Comparison of ENCODE assay signal across 8 mouse cellular contexts in genomic region chr4:118259782-118260463, GRCm38 (mm10). TPM values are rescaled to one million over a fixed set of nuclear protein-coding genes. Genes with fewer than 3 reads are reported as not detected.
DNase-seq lines count a peak whose midpoint lies in the region; ATAC-seq and TF ChIP-seq lines count a peak whose summit lies in the region.

No protein-coding gene starts in this region.

- no peak overlapping the region for H3K4me3 ChIP-seq in kidney, adult 2 months (ENCODE audit: insufficient read depth, low read depth, low read length)
- no peak overlapping the region for H3K4me3 ChIP-seq in hindbrain, embryonic 15.5 days
- peak overlapping the region; percentile 52; the same call in 1 of the 2 replicates for H3K4me3 ChIP-seq in midbrain, embryonic 13.5 days (replicated peaks)

- no peak for TF ChIP-seq POLR2A in kidney, adult 2 months (IDR thresholded peaks at IDR 0.05; ENCODE audit: low read depth, low read length)

- no peak for DNase-seq in kidney, adult 2 months
- no peak for DNase-seq in kidney, postnatal 4 days
- peak; percentile 49 for DNase-seq in ZHBTc4 (ENCODE audit: low read depth, low spot score)
- no peak for DNase-seq in spleen, adult 12 weeks (ENCODE audit: low spot score)
- DNase-seq in urinary bladder, postnatal 10 days (ENCODE audit: low spot score): no peak

- H3K4me2 ChIP-seq in hindbrain, embryonic 15.5 days: peak overlapping the region; percentile 83
- peak overlapping the region; percentile 86 for H3K4me2 ChIP-seq in midbrain, embryonic 13.5 days (replicated peaks)

- no peaks in the 10 kb centered on the region for H3K9me3 ChIP-seq in hindbrain, embryonic 15.5 days
- no peaks in the 10 kb centered on the region for H3K9me3 ChIP-seq in midbrain, embryonic 13.5 days

- 67% methylated on average over 8 of the region's 8 CpGs for WGBS in kidney, adult 2 months
- 52% methylated on average over 8 of the region's 8 CpGs for WGBS in hindbrain, embryonic 15.5 days
- 77% methylated on average over 8 of the region's 8 CpGs for WGBS in midbrain, embryonic 13.5 days

- H3K36me3 ChIP-seq in kidney, adult 2 months (ENCODE audit: control insufficient read depth, insufficient read depth, low read length): no peaks in the 10 kb centered on the region
- 0 out of 2 replicates have a peak, but pooled peaks cover 4% of the 10 kb centered on the region for H3K36me3 ChIP-seq in hindbrain, embryonic 15.5 days
- H3K36me3 ChIP-seq in midbrain, embryonic 13.5 days: peaks cover 44% of the 10 kb centered on the region

- peak overlapping the region; percentile 47; the same call in 1 of the 2 replicates for H3K27ac ChIP-seq in kidney, adult 2 months (ENCODE audit: insufficient read depth, low read depth, low read length)
- peak overlapping the region; percentile 81 for H3K27ac ChIP-seq in hindbrain, embryonic 15.5 days (replicated peaks)
- H3K27ac ChIP-seq in midbrain, embryonic 13.5 days: peak overlapping the region; percentile 84

- TF ChIP-seq CTCF in kidney, adult 2 months (conservative IDR thresholded peaks at IDR 0.05; ENCODE audit: insufficient read depth, insufficient read length, low read depth, low read length): no peak

- H3K4me1 ChIP-seq in kidney, adult 2 months (ENCODE audit: control insufficient read depth, insufficient read depth, low read length): peaks cover 15% of the 10 kb centered on the region; the same call in 1 of the 2 replicates
- H3K4me1 ChIP-seq in hindbrain, embryonic 15.5 days (replicated peaks): peaks cover 57% of the 10 kb centered on the region
- H3K4me1 ChIP-seq in midbrain, embryonic 13.5 days (replicated peaks): peaks cover 67% of the 10 kb centered on the region

- no peak for ATAC-seq in hindbrain, embryonic 15.5 days (ENCODE audit: low FRiP score, low read depth)
- no peak for ATAC-seq in midbrain, embryonic 13.5 days
- ATAC-seq in megakaryocyte-erythroid progenitor cell, adult 5-6 weeks (replicated peaks; ENCODE audit: low FRiP score, low TSS enrichment, poor library complexity, severe bottlenecking): no peak

- H3K27me3 ChIP-seq in kidney, adult 2 months (replicated peaks; ENCODE audit: control insufficient read depth, insufficient read depth, low read length): no peaks in the 10 kb centered on the region
- no peaks in the 10 kb centered on the region for H3K27me3 ChIP-seq in hindbrain, embryonic 15.5 days
- no peaks in the 10 kb centered on the region for H3K27me3 ChIP-seq in midbrain, embryonic 13.5 days

- H3K9ac ChIP-seq in hindbrain, embryonic 15.5 days: no peak overlapping the region
- H3K9ac ChIP-seq in midbrain, embryonic 13.5 days (replicated peaks): peak overlapping the region; percentile 12; the same call in 1 of the 2 replicates

RNA-seq across cellular contexts. Expression of gene Ptprf, which starts 31.3 kb away (rescaled TPM):
- 89.9 and 114 TPM in 2 replicates for polyA plus RNA-seq in kidney, adult 2 months (2012; rRNA removed)
- 80.0 and 86.3 TPM in 2 replicates for polyA plus RNA-seq in hindbrain, embryonic 15.5 days (2015; fragmentation: Nextera tagmentation; extraction: Ambion mirVana)
- 80.3 and 91.8 TPM in 2 replicates for polyA plus RNA-seq in midbrain, embryonic 13.5 days (2015; fragmentation: Nextera tagmentation; extraction: Ambion mirVana)
- not detected in 2 replicates for total RNA-seq in megakaryocyte-erythroid progenitor cell, adult 5-6 weeks (2014; fragmentation: Nextera tagmentation)
- 0.04 TPM in 1 of 2 replicates, not detected in the other for total RNA-seq in megakaryocyte-erythroid progenitor cell, adult 5-6 weeks (2017)
